Mouse (Mus musculus) kidney, embryonic 16.5 days (tissue): ENCODE measurements around the gene Tmtc1. TPM values are rescaled to one million over a fixed set of nuclear protein-coding genes. Genes with fewer than 3 reads are reported as not detected.

Experiments used
- ATAC-seq: fragments of 200-750 bp; cut with Nextera tagmentation; 2 replicates; pipeline ENCODE4 v1.8.0; 2017; ENCODE audit warnings: moderate TSS enrichment; ENCODE audit not compliant: low FRiP score, low TSS enrichment
- H3K27ac ChIP-seq: fragments of 300-500 bp; sonication (generic); 2 replicates; pipeline ENCODE4 v1.5.1; 2014; ENCODE audit warnings: low read length
- H3K27me3 ChIP-seq: fragments of 300-500 bp; sonication (generic); 2 replicates; pipeline ENCODE4 v1.6.1; 2014; ENCODE audit warnings: low read length, control low read depth, mixed read lengths; ENCODE audit not compliant: insufficient read depth
- H3K36me3 ChIP-seq: fragments of 300-500 bp; sonication (generic); 2 replicates; pipeline ENCODE4 v1.6.1; 2014; ENCODE audit warnings: low read length, control low read depth, mixed read lengths; ENCODE audit not compliant: insufficient read depth
- H3K4me1 ChIP-seq: fragments of 300-500 bp; sonication (generic); 2 replicates; pipeline ENCODE4 v1.6.1; 2014; ENCODE audit warnings: low read length, control low read depth, mixed read lengths; ENCODE audit not compliant: insufficient read depth
- H3K4me2 ChIP-seq: fragments of 300-500 bp; sonication (generic); replicated peaks from 2 replicates; pipeline ENCODE4 v1.6.1; 2014; ENCODE audit warnings: low read depth, low read length
- H3K4me3 ChIP-seq: fragments of 300-500 bp; sonication (generic); 2 replicates; pipeline ENCODE4 v1.5.1; 2014; ENCODE audit warnings: mild to moderate bottlenecking, low read length
- H3K9ac ChIP-seq: fragments of 300-500 bp; sonication (generic); replicated peaks from 2 replicates; pipeline ENCODE4 v1.6.1; 2014; ENCODE audit warnings: low read length
- H3K9me3 ChIP-seq: fragments of 300-500 bp; sonication (generic); 2 replicates; pipeline ENCODE4 v1.6.1; 2016; ENCODE audit warnings: low read length, control low read depth
- WGBS: fragments of 180-500 bp; shearing (Covaris S2); extraction: QIAGEN DNeasy Blood & Tissue Kit; methylation state at CpG from one replicate; pipeline ENCODE4 v1.1.7; 2014; 5-methylcytosine and 5-hydroxymethylcytosine counted together
- polyA plus RNA-seq: library from polyadenylated mRNA; unstranded; fragments of >200 nt; fragmentation: Nextera tagmentation; extraction: Ambion mirVana; gene quantifications from 2 replicates; pipeline ENCODE4 v1.2.1, GENCODE M21; 2015

Tmtc1 gene
- polyA plus RNA-seq, 1 experiment from 2014 or later = 1.8 TPM

GRCm38 (mm10) chr6:148214765-148215164, 229.4 kb downstream of the Tmtc1 start:
- H3K4me1 ChIP-seq = peaks cover 15% of the 10 kb centered on the region
- H3K36me3 ChIP-seq = no peaks in the 10 kb centered on the region
- whole genome bisulfite sequencing = 5% methylated on average over 5 of the region's 5 CpGs
- ATAC-seq = no peak
- H3K9ac ChIP-seq = no peak overlapping the region
- H3K27me3 ChIP-seq = no peaks in the 10 kb centered on the region
- no peak overlapping the region for H3K4me3 ChIP-seq
- H3K4me2 ChIP-seq = no peak overlapping the region
- no peak overlapping the region for H3K27ac ChIP-seq
- H3K9me3 ChIP-seq = no peaks in the 10 kb centered on the region

GRCm38 (mm10) chr6:148211897-148212680, 232.1 kb downstream of the Tmtc1 start, which contains the start of gene Ergic2:
Gene Ergic2 (minus strand): TSS chr6:148212374.
- 1% methylated on average over 61 of the region's 61 CpGs for WGBS
- Histone ChIP-seq H3K4me3 (peak within 1 kb of the TSS; percentile 98), H3K9ac (peak within 1 kb of the TSS; percentile 96), H3K27ac (peak within 1 kb of the TSS; percentile 92), H3K4me1 (peaks cover 19% of the 10 kb centered on the region), H3K9me3 (no peaks in the 10 kb centered on the region), H3K4me2 (peak within 1 kb of the TSS; percentile 72), H3K36me3 (no peaks in the 10 kb centered on the region), H3K27me3 (no peaks in the 10 kb centered on the region)
- peak; percentile 99 for ATAC-seq

- no peaks in the 10 kb centered on the region for H3K27me3 ChIP-seq
- under 1% methylated on average over 51 of the region's 51 CpGs for WGBS
- peak overlapping the region; percentile 98 for H3K4me3 ChIP-seq
- H3K4me1 ChIP-seq = peaks cover 19% of the 10 kb centered on the region
- H3K9ac ChIP-seq = peak overlapping the region; percentile 96
- peak overlapping the region; percentile 92 for H3K27ac ChIP-seq
- peak; percentile 62 for ATAC-seq
- no peaks in the 10 kb centered on the region for H3K36me3 ChIP-seq
- H3K9me3 ChIP-seq = no peaks in the 10 kb centered on the region
- H3K4me2 ChIP-seq = peak overlapping the region; percentile 62
Measured at GRCm38 (mm10) chr6:148211391-148211876, 232.8 kb downstream of the Tmtc1 start.

- peaks cover 14% of the 10 kb centered on the region for H3K36me3 ChIP-seq
- H3K4me2 ChIP-seq = no peak overlapping the region
- ATAC-seq = no peak
- no peak overlapping the region for H3K4me3 ChIP-seq
- H3K27me3 ChIP-seq = no peaks in the 10 kb centered on the region
- H3K9me3 ChIP-seq = no peaks in the 10 kb centered on the region
- H3K4me1 ChIP-seq = peaks cover 11% of the 10 kb centered on the region
- H3K9ac ChIP-seq = no peak overlapping the region
- no peak overlapping the region for H3K27ac ChIP-seq
- 61% methylated on average over 1 of the region's 1 CpGs for WGBS
Measured at GRCm38 (mm10) chr6:148207522-148207921, 236.7 kb downstream of the Tmtc1 start.

- no peaks in the 10 kb centered on the region for H3K27me3 ChIP-seq
- ATAC-seq = no peak
- no peak overlapping the region for H3K4me2 ChIP-seq
- H3K9ac ChIP-seq = no peak overlapping the region
- WGBS = 73% methylated on average over 1 of the region's 1 CpGs
- H3K27ac ChIP-seq = no peak overlapping the region
- H3K9me3 ChIP-seq = no peaks in the 10 kb centered on the region
- peaks cover 5% of the 10 kb centered on the region; the same call in 1 of the 2 replicates for H3K4me1 ChIP-seq
- H3K4me3 ChIP-seq = no peak overlapping the region
- peaks cover 29% of the 10 kb centered on the region for H3K36me3 ChIP-seq
Measured at GRCm38 (mm10) chr6:148205134-148205533, 239.1 kb downstream of the Tmtc1 start.

GRCm38 (mm10) chr6:148199729-148200128, 244.5 kb downstream of the Tmtc1 start:
- Histone ChIP-seq H3K36me3 (peaks cover 40% of the 10 kb centered on the region), H3K9me3 (no peaks in the 10 kb centered on the region), H3K4me1 (no peaks in the 10 kb centered on the region), H3K4me2 (no peak overlapping the region), H3K4me3 (no peak overlapping the region), H3K27me3 (no peaks in the 10 kb centered on the region), H3K27ac (peak overlapping the region; percentile 65), H3K9ac (no peak overlapping the region)
- WGBS = 88% methylated on average over 3 of the region's 3 CpGs
- ATAC-seq = no peak

GRCm38 (mm10) chr6:148199177-148199576, 245.0 kb downstream of the Tmtc1 start:
- H3K4me1 ChIP-seq = no peaks in the 10 kb centered on the region
- no peak overlapping the region for H3K9ac ChIP-seq
- no peak for ATAC-seq
- no peak overlapping the region for H3K27ac ChIP-seq
- no peaks in the 10 kb centered on the region for H3K9me3 ChIP-seq
- peaks cover 43% of the 10 kb centered on the region for H3K36me3 ChIP-seq
- no peak overlapping the region for H3K4me2 ChIP-seq
- H3K4me3 ChIP-seq = no peak overlapping the region
- 80% methylated on average over 2 of the region's 2 CpGs for WGBS
- no peaks in the 10 kb centered on the region for H3K27me3 ChIP-seq

- H3K27ac ChIP-seq = no peak overlapping the region
- H3K9me3 ChIP-seq = no peaks in the 10 kb centered on the region
- H3K9ac ChIP-seq = no peak overlapping the region
- no peaks in the 10 kb centered on the region for H3K4me1 ChIP-seq
- WGBS = 81% methylated on average over 6 of the region's 6 CpGs
- H3K36me3 ChIP-seq = peaks cover 31% of the 10 kb centered on the region
- no peak for ATAC-seq
- H3K4me2 ChIP-seq = no peak overlapping the region
- no peaks in the 10 kb centered on the region for H3K27me3 ChIP-seq
- no peak overlapping the region for H3K4me3 ChIP-seq
Measured at GRCm38 (mm10) chr6:148193972-148194701, 250.1 kb downstream of the Tmtc1 start.

GRCm38 (mm10) chr6:148185694-148186093, 258.5 kb downstream of the Tmtc1 start:
- Histone ChIP-seq H3K4me2 (no peak overlapping the region), H3K9ac (no peak overlapping the region), H3K27me3 (no peaks in the 10 kb centered on the region), H3K36me3 (peaks cover 60% of the 10 kb centered on the region), H3K27ac (no peak overlapping the region), H3K4me1 (no peaks in the 10 kb centered on the region), H3K9me3 (no peaks in the 10 kb centered on the region), H3K4me3 (no peak overlapping the region)
- no peak for ATAC-seq
- 91% methylated on average over 1 of the region's 1 CpGs for WGBS
